Mouse (Mus musculus) ES-Bruce4 (cell line): ENCODE data around the gene Ptprd.

Experiments used
- CTCF ChIP-seq: IDR thresholded peaks from one replicate; pipeline ENCODE4 v1.8.1; 2011; ENCODE audit warnings: low read depth, low read length
- EP300 ChIP-seq: IDR thresholded peaks from 2 replicates; pipeline ENCODE4 v1.6.1; 2011; ENCODE audit warnings: low read depth, low read length; ENCODE audit not compliant: insufficient read depth
- POLR2A ChIP-seq: IDR thresholded peaks from one replicate; pipeline ENCODE4 v1.8.1; 2011; ENCODE audit warnings: low read length; ENCODE audit not compliant: insufficient read depth

- no peak for TF ChIP-seq POLR2A
- TF ChIP-seq CTCF, result no peak
- TF ChIP-seq EP300, result no peak
Measured at GRCm38 (mm10) chr4:75965810-75966209, 2246.0 kb downstream of the Ptprd start.
